8 mouse cellular contexts compared by ENCODE assay signal in genomic region chr4:45472706-45473105, GRCm38 (mm10). TPM values are rescaled to one million over a fixed set of nuclear protein-coding genes. Genes with fewer than 3 reads are reported as not detected.
DNase-seq lines count a peak whose midpoint lies in the region; ATAC-seq lines count a peak whose summit lies in the region.

No protein-coding gene starts in this region.

- peaks cover 5% of the 10 kb centered on the region; the same call in 1 of the 2 replicates for H3K9me3 ChIP-seq in forebrain, embryonic 16.5 days (ENCODE audit: control insufficient read depth, low read length)
- no peaks in the 10 kb centered on the region for H3K9me3 ChIP-seq in liver, embryonic 15.5 days (replicated peaks)

- no peak overlapping the region for H3K4me2 ChIP-seq in forebrain, embryonic 16.5 days (ENCODE audit: low read length)
- H3K4me2 ChIP-seq in liver, embryonic 15.5 days: no peak overlapping the region

- H3K9ac ChIP-seq in forebrain, embryonic 16.5 days (replicated peaks; ENCODE audit: low read depth, low read length): no peak overlapping the region; the same call in 1 of the 2 replicates
- peak overlapping the region; percentile 8; the same call in 1 of the 2 replicates for H3K9ac ChIP-seq in liver, embryonic 15.5 days

- no peak overlapping the region for H3K4me3 ChIP-seq in forebrain, embryonic 16.5 days (replicated peaks; ENCODE audit: low read length)
- no peak overlapping the region for H3K4me3 ChIP-seq in liver, embryonic 15.5 days (replicated peaks)

- peak; percentile 93 for DNase-seq in heart, adult 11 months
- DNase-seq in heart, postnatal 14 days: no peak
- peak; percentile 91 for DNase-seq in 3T3-L1 (ENCODE audit: low read depth, low spot score)
- no peak for DNase-seq in urinary bladder, postnatal 36 days (ENCODE audit: low spot score in 2 of 2)
- no peak for DNase-seq in cerebellum, adult 18-20 months

- peaks cover 50% of the 10 kb centered on the region for H3K4me1 ChIP-seq in forebrain, embryonic 16.5 days (replicated peaks; ENCODE audit: control insufficient read depth, insufficient read depth, low read length)
- H3K4me1 ChIP-seq in liver, embryonic 15.5 days (replicated peaks): peaks cover 68% of the 10 kb centered on the region

- H3K27ac ChIP-seq in forebrain, embryonic 16.5 days (ENCODE audit: low read length): peak overlapping the region; percentile 52
- H3K27ac ChIP-seq in liver, embryonic 15.5 days (replicated peaks): 0 out of 2 replicates have a peak overlapping the region, but pooled peaks have one; percentile 14

- no peaks in the 10 kb centered on the region for H3K36me3 ChIP-seq in forebrain, embryonic 16.5 days (ENCODE audit: control insufficient read depth, insufficient read depth)
- H3K36me3 ChIP-seq in liver, embryonic 15.5 days (replicated peaks): peaks cover 5% of the 10 kb centered on the region; the same call in 1 of the 2 replicates

- intact Hi-C loops in heart, postnatal 14 days (cut with DNase I): no loop called here

- 53% methylated on average over 6 of the region's 6 CpGs for WGBS in forebrain, embryonic 16.5 days
- 74% methylated on average over 6 of the region's 6 CpGs for WGBS in liver, embryonic 15.5 days (ENCODE audit: insufficient replicate concordance)

- H3K27me3 ChIP-seq in forebrain, embryonic 16.5 days (replicated peaks; ENCODE audit: control insufficient read depth, insufficient read depth, low read length): no peaks in the 10 kb centered on the region
- H3K27me3 ChIP-seq in liver, embryonic 15.5 days: no peaks in the 10 kb centered on the region

- no peak for ATAC-seq in forebrain, embryonic 16.5 days
- ATAC-seq in liver, embryonic 15.5 days (ENCODE audit: insufficient read depth): no peak
- ATAC-seq in inflammation-experienced regulatory T-cells, adult 6 months: no peak

RNA-seq across cellular contexts. Expression of gene Shb, which starts 59.6 kb away (rescaled TPM):
- 10 to 100 TPM; 29.7 to 46.1 TPM for total RNA-seq in heart, postnatal 14 days (2021)
- polyA plus RNA-seq in forebrain, embryonic 16.5 days (2015; fragmentation: Nextera tagmentation; extraction: Ambion mirVana): 5.8 and 7.0 TPM in 2 replicates
- 2.9 and 3.9 TPM in 2 replicates for polyA plus RNA-seq in liver, embryonic 15.5 days (2015; fragmentation: Nextera tagmentation; extraction: Ambion mirVana)
- under 1 TPM in 1 of 3 experiments, not detected in 2; 0.23 TPM for polyA plus RNA-seq in inflammation-experienced regulatory T-cells, adult 6 months (2017; shearing (Covaris generic))

Comparison
In these comparisons a context has a peak if more than half of its experiments do, and no peak if none do; other contexts are left out.
1. DNase-seq: peak in heart, adult 11 months (single experiment) and 3T3-L1 (single experiment); none in heart, postnatal 14 days (0 of 2), urinary bladder, postnatal 36 days (0 of 2) and cerebellum, adult 18-20 months (0 of 2).